Mouse (Mus musculus) E14TG2a.4 (cell line): ENCODE results near the gene Apod.

Experiments
- CTCF ChIP-seq: conservative IDR thresholded peaks from 2 replicates; pipeline ENCODE4 v1.5.1; 2014; ENCODE audit warnings: low read length
- POU5F1 ChIP-seq: IDR thresholded peaks from 2 replicates; pipeline ENCODE4 v1.6.1; 2014; ENCODE audit warnings: low read length, borderline replicate concordance

- TF ChIP-seq CTCF, result no peak
- no peak for TF ChIP-seq POU5F1
Measured at GRCm38 (mm10) chr16:31303276-31303675, 11.3 kb downstream of the Apod start.
